Mouse (Mus musculus) thymus, postnatal 10 days (tissue): Measurements from ENCODE around the gene Enkd1.
A peak's percentile ranks its signal among the peaks of the same experiment; 100 is the strongest.

Experiments
- DNase-seq, 2 experiments: peaks; one replicate each; pipeline ENCODE4 v3.0.0; 2021; ENCODE audit warnings: low spot score in 2 of 2

Gene Enkd1

GRCm38 (mm10) chr8:105661167-105661566, 46.8 kb downstream of the Enkd1 start:
- DNase-seq, result peak; percentile 25 to 48

DNA sequence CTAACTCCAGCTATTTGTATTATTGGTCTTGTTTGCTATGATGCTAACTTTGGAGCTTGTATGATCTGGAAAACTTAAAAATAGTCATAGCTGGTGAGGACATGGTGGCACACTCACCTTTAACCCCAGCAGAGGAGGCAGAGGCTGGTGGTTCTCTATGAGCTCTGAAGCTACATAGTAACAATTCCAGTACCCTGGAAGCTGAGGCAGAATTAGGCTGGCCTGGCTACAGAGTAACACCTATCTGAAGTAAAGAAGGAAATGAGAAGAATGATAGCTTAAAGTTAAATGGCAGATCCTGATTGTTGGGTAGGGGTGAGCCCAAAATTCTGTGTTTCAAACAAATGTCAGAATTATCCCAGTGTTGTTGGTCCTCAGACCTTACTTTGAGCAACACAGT, 50.4 kb downstream of the Enkd1 start:
- no peak for DNase-seq
